Mouse (Mus musculus) natural killer cell, adult 2 months (primary cell): Measurements from ENCODE around the gene Rab23.
A peak's percentile ranks its signal among the peaks of the same experiment; 100 is the strongest.

Source experiments
- DNase-seq, 2 experiments: peaks; one replicate each; pipeline ENCODE4 v3.0.0; 2022; ENCODE audit warnings: low spot score in 2 of 2

Gene Rab23

DNA sequence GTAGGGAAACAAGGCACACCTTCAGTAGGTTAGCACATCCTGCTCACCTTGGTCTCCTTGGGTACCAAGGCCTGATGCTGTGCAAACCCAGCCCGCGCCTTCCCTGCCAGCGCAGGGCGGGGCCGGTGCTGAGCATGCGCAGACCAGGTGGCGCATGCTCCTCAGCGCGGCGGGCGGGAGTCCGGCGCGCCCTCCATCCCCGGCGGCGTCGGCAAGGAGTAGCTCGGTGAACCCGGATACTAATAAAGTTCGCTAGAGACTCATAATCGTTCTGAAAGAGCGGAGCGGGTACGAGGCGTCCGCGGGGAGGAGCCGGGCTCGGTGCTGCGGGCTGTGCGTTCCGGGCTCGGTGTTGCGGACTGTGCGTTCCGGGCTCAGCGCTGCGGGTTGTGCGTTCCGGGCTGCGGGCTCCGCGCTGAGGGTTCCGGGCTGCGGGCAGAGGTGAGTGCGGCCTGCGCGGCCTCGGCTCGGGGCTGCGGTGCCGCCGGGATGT, at the start of gene Rab23:
Rab23 (plus strand) TSS at position 155 of the 493 bp plus-strand sequence.
- peak; percentile 41 to 62 for DNase-seq

- peak; percentile 38 to 40 for DNase-seq
Observed at GRCm38 (mm10) chr1:33670164-33670616, 49.5 kb upstream of the Rab23 start.

- no peak for DNase-seq
Observed at GRCm38 (mm10) chr1:33671441-33671840, 48.2 kb upstream of the Rab23 start.

- DNase-seq: no peak
Observed at GRCm38 (mm10) chr1:33672083-33672482, 47.6 kb upstream of the Rab23 start.

GRCm38 (mm10) chr1:33672514-33672913, 47.2 kb upstream of the Rab23 start:
- no peak for DNase-seq

GRCm38 (mm10) chr1:33673158-33673960, 46.3 kb upstream of the Rab23 start:
- DNase-seq: no peak

GRCm38 (mm10) chr1:33680435-33680834, 39.3 kb upstream of the Rab23 start:
- DNase-seq: no peak

DNA sequence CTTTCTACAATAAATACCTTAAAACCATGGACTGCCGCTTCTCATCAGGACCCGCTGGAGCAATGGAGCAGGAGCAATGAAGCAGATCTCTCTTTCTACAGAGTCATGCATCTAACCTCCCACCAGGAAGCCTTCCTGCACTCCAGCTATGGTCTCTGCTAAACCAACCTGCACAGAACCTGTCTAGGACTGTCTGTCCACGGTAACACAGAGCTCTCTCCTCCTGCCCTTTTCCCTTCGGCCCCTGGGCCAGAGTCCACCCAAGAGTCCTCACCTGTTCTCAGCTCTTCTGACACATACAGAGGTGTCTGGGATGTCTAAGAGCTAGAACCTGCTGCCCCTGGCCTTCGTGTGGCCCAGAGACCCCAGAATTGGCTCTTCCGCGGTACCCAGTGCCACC, 38.8 kb upstream of the Rab23 start:
- DNase-seq: no peak

GRCm38 (mm10) chr1:33684459-33684858, 35.2 kb upstream of the Rab23 start:
- DNase-seq: peak; percentile 2 to 19

GRCm38 (mm10) chr1:33688810-33689209, 30.9 kb upstream of the Rab23 start:
- DNase-seq: no peak

DNA sequence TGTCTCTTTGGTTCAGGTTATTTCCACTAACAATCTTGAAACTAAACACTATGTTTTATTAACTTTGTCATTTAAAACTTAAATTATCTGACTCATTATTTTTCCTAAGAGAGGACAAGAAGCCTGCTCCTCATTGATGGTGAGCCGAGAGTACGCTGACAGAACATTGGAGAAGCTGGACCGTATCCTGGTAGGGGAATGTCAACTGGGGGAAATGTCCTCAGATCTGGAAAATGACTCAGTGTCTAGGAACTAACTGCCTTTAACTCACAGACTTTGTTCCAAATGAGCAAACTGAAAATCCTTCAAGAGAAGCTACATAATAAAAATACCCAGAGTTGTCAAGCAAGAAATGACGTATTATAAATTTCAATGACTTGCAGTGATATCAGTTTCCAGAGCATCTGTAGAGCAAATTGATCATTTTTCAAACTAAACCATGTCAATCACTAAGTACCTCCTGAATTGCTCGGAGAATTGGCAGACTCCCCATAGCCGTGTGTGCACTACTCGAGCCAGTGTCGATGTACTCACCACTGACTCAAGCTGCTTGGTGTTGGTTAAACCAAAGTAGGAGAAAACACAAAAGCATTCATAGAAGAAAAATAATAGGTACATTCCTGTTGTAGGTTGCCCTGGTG, 30.1 kb upstream of the Rab23 start:
- no peak for DNase-seq

DNA sequence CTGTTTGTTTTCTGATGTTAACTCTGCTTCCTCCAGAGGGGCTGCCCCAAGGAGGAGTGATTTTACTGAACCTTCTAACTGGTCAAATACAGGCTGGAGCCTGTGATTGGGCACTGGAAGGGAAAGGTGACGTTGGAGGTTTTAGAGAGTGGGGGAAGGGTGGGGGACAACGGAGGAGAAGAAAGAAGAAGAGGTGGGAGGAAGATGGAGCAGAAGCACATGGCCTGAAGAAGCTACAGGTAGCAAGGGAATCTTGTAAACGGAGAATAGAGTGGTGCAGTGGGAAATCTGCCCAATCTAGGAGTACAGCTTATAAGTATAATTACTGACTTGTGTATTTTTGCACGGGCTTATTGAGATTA, 29.6 kb upstream of the Rab23 start:
- DNase-seq: no peak

- DNase-seq: no peak
Observed at GRCm38 (mm10) chr1:33693893-33694292, 25.8 kb upstream of the Rab23 start.

- no peak for DNase-seq
Observed at GRCm38 (mm10) chr1:33696016-33696415, 23.7 kb upstream of the Rab23 start.

DNA sequence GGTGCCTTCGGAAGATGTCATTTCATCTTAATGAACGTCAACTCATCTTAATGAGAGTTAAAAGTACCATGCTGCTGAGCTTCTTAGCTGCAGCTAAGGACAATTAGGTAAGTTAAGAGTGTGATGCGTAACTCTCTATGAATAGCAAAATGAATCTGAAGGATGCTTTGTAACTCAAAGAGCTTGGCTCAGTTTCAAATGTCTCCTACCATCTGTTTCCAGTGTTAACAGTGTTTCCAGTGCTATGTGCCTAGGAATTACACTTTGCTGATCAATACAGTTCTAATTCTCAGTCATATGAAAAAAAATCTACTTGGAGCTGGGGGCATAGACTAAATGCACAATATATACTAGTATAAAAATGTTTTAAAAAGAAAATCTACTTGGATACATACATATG, 18.4 kb upstream of the Rab23 start:
- DNase-seq: no peak

DNA sequence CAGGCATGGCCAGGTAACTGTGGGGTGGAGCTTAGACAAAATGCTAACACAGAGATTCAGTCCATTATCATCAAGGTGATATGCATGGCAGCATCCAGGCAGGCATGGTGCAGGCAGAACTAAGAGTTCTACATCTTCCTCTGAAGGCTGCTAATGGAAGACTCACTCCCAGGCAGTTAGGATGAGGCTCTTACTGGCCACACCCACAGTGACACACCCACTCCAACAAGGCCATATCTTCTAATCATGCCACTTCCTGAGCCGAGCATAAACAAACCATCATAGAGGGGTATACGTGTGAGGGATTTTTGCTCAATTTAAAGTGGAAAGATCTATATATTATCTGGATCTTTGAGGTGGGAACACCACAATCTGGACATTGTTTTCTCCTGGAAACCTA, 10.1 kb upstream of the Rab23 start:
- no peak for DNase-seq

DNA sequence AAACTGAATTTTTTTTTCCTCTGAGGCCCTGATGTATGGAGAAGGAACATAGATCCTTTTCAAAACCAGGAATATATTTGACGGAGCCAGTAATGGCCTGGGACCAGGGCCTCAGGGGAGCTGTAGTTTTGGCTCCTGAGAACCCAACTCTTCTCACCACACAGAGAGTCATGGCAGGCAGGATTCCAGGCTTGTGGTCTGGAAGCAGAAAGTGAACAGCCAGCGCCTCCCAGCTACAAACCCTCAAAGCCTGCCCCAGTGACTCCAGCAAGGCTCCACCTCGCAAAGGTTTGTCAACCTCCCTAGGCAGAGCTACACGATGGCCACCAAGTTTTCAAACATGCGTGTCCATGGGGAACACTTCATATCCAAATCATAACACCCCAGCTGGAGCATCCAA, 7.7 kb upstream of the Rab23 start:
- DNase-seq: no peak

- DNase-seq: no peak
Observed at GRCm38 (mm10) chr1:33714796-33715195, 4.9 kb upstream of the Rab23 start.

DNA sequence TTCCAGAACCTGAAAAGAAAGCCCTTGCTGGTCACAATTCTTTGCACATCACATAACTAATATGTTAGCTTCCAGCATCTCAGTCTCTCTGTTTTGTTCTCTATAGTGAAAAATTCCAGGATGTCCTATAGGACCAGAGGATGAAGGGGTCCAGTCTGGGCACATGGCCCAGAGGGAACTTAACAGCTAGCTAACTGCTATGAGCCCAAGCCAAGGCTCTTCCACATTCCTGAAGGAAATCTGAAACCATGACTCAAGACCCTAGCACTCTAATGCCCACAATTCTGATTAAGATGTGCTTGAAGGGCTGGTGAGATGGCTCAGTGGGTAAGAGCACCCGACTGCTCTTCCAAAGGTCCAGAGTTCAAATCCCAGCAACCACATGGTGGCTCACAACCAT, 2.1 kb upstream of the Rab23 start:
- DNase-seq: no peak

GRCm38 (mm10) chr1:33720231-33720630, 544 bp downstream of the Rab23 start:
- no peak for DNase-seq

GRCm38 (mm10) chr1:33721020-33721419, 1.3 kb downstream of the Rab23 start:
- DNase-seq: no peak

- DNase-seq: no peak
Observed at GRCm38 (mm10) chr1:33724516-33724915, 4.8 kb downstream of the Rab23 start.

DNA sequence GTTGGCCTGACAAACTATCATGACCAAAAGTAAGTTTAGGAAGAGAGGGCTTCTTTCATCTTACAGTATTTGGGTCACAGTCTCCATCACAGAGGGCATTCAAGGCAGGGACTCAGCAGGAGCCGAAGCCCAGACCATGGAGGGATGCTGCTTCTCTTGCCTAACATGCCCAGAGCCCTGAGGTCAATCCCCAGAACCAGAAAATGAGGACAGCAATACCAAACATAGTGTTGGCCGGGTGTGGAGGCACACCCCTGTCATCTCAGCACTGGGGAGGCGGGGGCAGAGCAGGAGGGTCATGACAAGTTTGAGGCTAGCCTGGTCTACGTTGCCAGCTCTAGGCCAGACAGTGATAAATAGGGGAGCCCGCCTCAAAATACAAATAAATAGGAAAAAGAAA, 5.4 kb downstream of the Rab23 start:
- no peak for DNase-seq
